Mouse (Mus musculus): ENCODE results near the gene Nop53.

GRCm38 (mm10) chr7:15960691-15961090 lies 14.8 kb upstream of the Nop53 start:
- TF ChIP-seq GATA1 (IDR thresholded peaks at IDR 0.05; ENCODE audit: borderline replicate concordance, low read length), result no peak
- TF ChIP-seq FLI1 (IDR thresholded peaks at IDR 0.05; ENCODE audit: low read length), result no peak
